Mouse (Mus musculus): Measurements from ENCODE around the gene Prr12. TPM values are rescaled to one million over a fixed set of nuclear protein-coding genes. Genes with fewer than 3 reads are reported as not detected.

Prr12 gene
- polyA plus RNA-seq, 1 experiment, result 73.6 TPM

- Histone ChIP-seq H3K4me3 (replicated peaks) (peak overlapping the region; percentile 91), H3K9me3 (no peaks in the 10 kb centered on the region), H3K4me1 (peaks cover 59% of the 10 kb centered on the region), H3K36me3 (replicated peaks; ENCODE audit: low read length) (peaks cover 36% of the 10 kb centered on the region), H3K27me3 (replicated peaks) (no peaks in the 10 kb centered on the region)
- TF ChIP-seq GATA1 (IDR thresholded peaks at IDR 0.05; ENCODE audit: borderline replicate concordance, low read length) (no peak), FLI1 (IDR thresholded peaks at IDR 0.05; ENCODE audit: low read length) (no peak)
These were observed 643 bp upstream of the Prr12 start for GRCm38 (mm10) chr7:45053117-45053930.

- H3K4me1 ChIP-seq, result peaks cover 59% of the 10 kb centered on the region
- no peak for TF ChIP-seq FLI1 (IDR thresholded peaks at IDR 0.05; ENCODE audit: low read length)
- no peak for TF ChIP-seq GATA1 (IDR thresholded peaks at IDR 0.05; ENCODE audit: borderline replicate concordance, low read length)
- H3K27me3 ChIP-seq (replicated peaks), result no peaks in the 10 kb centered on the region
- no peaks in the 10 kb centered on the region for H3K9me3 ChIP-seq
- H3K4me3 ChIP-seq (replicated peaks), result peak overlapping the region; percentile 91
- peaks cover 41% of the 10 kb centered on the region for H3K36me3 ChIP-seq (replicated peaks; ENCODE audit: low read length)
These were observed 360 bp downstream of the Prr12 start for GRCm38 (mm10) chr7:45052181-45052861.

- Histone ChIP-seq H3K27me3 (replicated peaks) (no peaks in the 10 kb centered on the region), H3K9me3 (no peaks in the 10 kb centered on the region), H3K4me1 (peaks cover 52% of the 10 kb centered on the region), H3K4me3 (replicated peaks) (peak overlapping the region; percentile 91), H3K36me3 (replicated peaks; ENCODE audit: low read length) (peaks cover 49% of the 10 kb centered on the region)
- TF ChIP-seq GATA1 (IDR thresholded peaks at IDR 0.05; ENCODE audit: borderline replicate concordance, low read length), result no peak
- TF ChIP-seq FLI1 (IDR thresholded peaks at IDR 0.05; ENCODE audit: low read length), result no peak
These were observed 1.1 kb downstream of the Prr12 start for GRCm38 (mm10) chr7:45051601-45051974.

GRCm38 (mm10) chr7:45050945-45051600 lies 1.6 kb downstream of the Prr12 start:
- Histone ChIP-seq H3K4me1 (peaks cover 47% of the 10 kb centered on the region), H3K36me3 (replicated peaks; ENCODE audit: low read length) (peaks cover 54% of the 10 kb centered on the region), H3K27me3 (replicated peaks) (no peaks in the 10 kb centered on the region), H3K9me3 (no peaks in the 10 kb centered on the region), H3K4me3 (replicated peaks) (peak overlapping the region; percentile 91)
- TF ChIP-seq GATA1 (IDR thresholded peaks at IDR 0.05; ENCODE audit: borderline replicate concordance, low read length) (no peak), FLI1 (IDR thresholded peaks at IDR 0.05; ENCODE audit: low read length) (no peak)

GRCm38 (mm10) chr7:45048923-45049657 lies 3.6 kb downstream of the Prr12 start:
- H3K36me3 ChIP-seq (replicated peaks; ENCODE audit: low read length), result peaks cover 72% of the 10 kb centered on the region
- TF ChIP-seq FLI1 (IDR thresholded peaks at IDR 0.05; ENCODE audit: low read length) (no peak), GATA1 (IDR thresholded peaks at IDR 0.05; ENCODE audit: borderline replicate concordance, low read length) (no peak)
- no peaks in the 10 kb centered on the region for H3K27me3 ChIP-seq (replicated peaks)
- no peaks in the 10 kb centered on the region for H3K9me3 ChIP-seq
- H3K4me1 ChIP-seq, result peaks cover 42% of the 10 kb centered on the region
- H3K4me3 ChIP-seq (replicated peaks), result no peak overlapping the region

- no peak overlapping the region for H3K4me3 ChIP-seq (replicated peaks)
- H3K36me3 ChIP-seq (replicated peaks; ENCODE audit: low read length), result peaks cover 80% of the 10 kb centered on the region
- no peaks in the 10 kb centered on the region for H3K27me3 ChIP-seq (replicated peaks)
- no peaks in the 10 kb centered on the region for H3K9me3 ChIP-seq
- peaks cover 36% of the 10 kb centered on the region for H3K4me1 ChIP-seq
- TF ChIP-seq GATA1 (IDR thresholded peaks at IDR 0.05; ENCODE audit: borderline replicate concordance, low read length), result no peak
These were observed 4.4 kb downstream of the Prr12 start for GRCm38 (mm10) chr7:45048001-45048890.

GRCm38 (mm10) chr7:45047491-45047890 lies 5.2 kb downstream of the Prr12 start:
- Histone ChIP-seq H3K27me3 (replicated peaks) (no peaks in the 10 kb centered on the region), H3K4me1 (peaks cover 40% of the 10 kb centered on the region), H3K9me3 (no peaks in the 10 kb centered on the region), H3K4me3 (replicated peaks) (no peak overlapping the region), H3K36me3 (replicated peaks; ENCODE audit: low read length) (peaks cover 88% of the 10 kb centered on the region)
- TF ChIP-seq FLI1 (IDR thresholded peaks at IDR 0.05; ENCODE audit: low read length) (no peak), GATA1 (IDR thresholded peaks at IDR 0.05; ENCODE audit: borderline replicate concordance, low read length) (no peak)

- Histone ChIP-seq H3K27me3 (replicated peaks) (no peaks in the 10 kb centered on the region), H3K9me3 (no peaks in the 10 kb centered on the region), H3K4me1 (peaks cover 36% of the 10 kb centered on the region), H3K36me3 (replicated peaks; ENCODE audit: low read length) (peaks cover 94% of the 10 kb centered on the region), H3K4me3 (replicated peaks) (no peak overlapping the region)
- TF ChIP-seq GATA1 (IDR thresholded peaks at IDR 0.05; ENCODE audit: borderline replicate concordance, low read length), result no peak
- TF ChIP-seq FLI1 (IDR thresholded peaks at IDR 0.05; ENCODE audit: low read length), result no peak
These were observed 5.8 kb downstream of the Prr12 start for GRCm38 (mm10) chr7:45046853-45047350.
